In genomic region chr3:57637596-57637995, GRCm38 (mm10) we compare ENCODE assay signal across 32 mouse cellular contexts. TPM values are rescaled to one million over a fixed set of nuclear protein-coding genes. Genes with fewer than 3 reads are reported as not detected.
A peak's percentile ranks its signal among the peaks of the same experiment; 100 is the strongest.
DNase-seq lines count a peak whose midpoint lies in the region; ATAC-seq and TF ChIP-seq lines count a peak whose summit lies in the region.
"Had no signal": no experiment of that assay in that cellular context is flagged by ENCODE, and none has a peak within 500 bp of the region (broad histone marks: within the 10 kb centered on the region; RNA-seq: fewer than 3 reads in every experiment).

No protein-coding gene starts in this region.

- WGBS in embryonic facial prominence, embryonic 14.5 days: 63% methylated on average over 6 of the region's 6 CpGs
- WGBS in embryonic facial prominence, embryonic 10.5 days: 77% methylated on average over 6 of the region's 6 CpGs
- 50% methylated on average over 6 of the region's 6 CpGs for WGBS in lung, embryonic 14.5 days
- WGBS in stomach, postnatal 0 days: 43% methylated on average over 6 of the region's 6 CpGs
- 75% methylated on average over 6 of the region's 6 CpGs for WGBS in kidney, embryonic 15.5 days

- peak; percentile 33; the same call in 1 of the 2 replicates for TF ChIP-seq CTCF in lung, embryonic 14.5 days (IDR thresholded peaks at IDR 0.05; ENCODE audit: low read depth)
- peak; percentile 6; the same call in 1 of the 2 replicates for TF ChIP-seq CTCF in stomach, postnatal 0 days (IDR thresholded peaks at IDR 0.05; ENCODE audit: low read depth)

- peak; percentile 55; the same call in 1 of the 2 replicates for ATAC-seq in embryonic facial prominence, embryonic 14.5 days (ENCODE audit: low read depth)
- peak; percentile 95 for ATAC-seq in lung, embryonic 14.5 days (ENCODE audit: insufficient read depth)
- peak; percentile 80 for ATAC-seq in stomach, postnatal 0 days (ENCODE audit: low FRiP score, low TSS enrichment)
- no peak for ATAC-seq in inflammation-experienced regulatory T-cells, adult 6 months
- no peak for ATAC-seq in kidney, embryonic 15.5 days (replicated peaks; ENCODE audit: low FRiP score)
- ATAC-seq: activated CD4-positive, CD25-positive, alpha-beta regulatory T cell, adult 4 months; forebrain, embryonic 16.5 days; midbrain, embryonic 13.5 days had no signal

- H3K9me3 ChIP-seq in embryonic facial prominence, embryonic 14.5 days (ENCODE audit: control insufficient read depth, low read length): no peaks in the 10 kb centered on the region
- H3K9me3 ChIP-seq in embryonic facial prominence, embryonic 10.5 days: no peaks in the 10 kb centered on the region
- no peaks in the 10 kb centered on the region for H3K9me3 ChIP-seq in lung, embryonic 14.5 days (ENCODE audit: low read depth, low read length)
- no peaks in the 10 kb centered on the region for H3K9me3 ChIP-seq in stomach, postnatal 0 days (ENCODE audit: control insufficient read depth, low read length)
- H3K9me3 ChIP-seq in kidney, embryonic 15.5 days (replicated peaks): no peaks in the 10 kb centered on the region
- H3K9me3 ChIP-seq: embryonic facial prominence, embryonic 12.5 days; forebrain, embryonic 10.5 days; hindbrain, embryonic 10.5 days; hindbrain, embryonic 15.5 days; limb, embryonic 10.5 days; limb, embryonic 15.5 days; liver, embryonic 13.5 days; midbrain, embryonic 13.5 days; neural tube, embryonic 13.5 days had no signal

- H3K4me2 ChIP-seq in embryonic facial prominence, embryonic 14.5 days (ENCODE audit: low read depth, low read length): no peak overlapping the region
- no peak overlapping the region for H3K4me2 ChIP-seq in lung, embryonic 14.5 days
- H3K4me2 ChIP-seq in stomach, postnatal 0 days (replicated peaks; ENCODE audit: low read depth): no peak overlapping the region
- H3K4me2 ChIP-seq in kidney, embryonic 15.5 days: no peak overlapping the region
- H3K4me2 ChIP-seq: embryonic facial prominence, embryonic 12.5 days; hindbrain, embryonic 15.5 days; limb, embryonic 15.5 days; liver, embryonic 13.5 days; midbrain, embryonic 13.5 days; neural tube, embryonic 13.5 days had no signal

- H3K4me3 ChIP-seq in embryonic facial prominence, embryonic 14.5 days (ENCODE audit: low read depth, low read length): no peak overlapping the region
- H3K4me3 ChIP-seq in embryonic facial prominence, embryonic 10.5 days: no peak overlapping the region
- H3K4me3 ChIP-seq in lung, embryonic 14.5 days (ENCODE audit: low read depth, low read length): no peak overlapping the region
- no peak overlapping the region for H3K4me3 ChIP-seq in stomach, postnatal 0 days (ENCODE audit: low read depth, low read length)
- H3K4me3 ChIP-seq in kidney, embryonic 15.5 days (replicated peaks): no peak overlapping the region
- H3K4me3 ChIP-seq: embryonic facial prominence, embryonic 12.5 days; forebrain, embryonic 10.5 days; hindbrain, embryonic 10.5 days; hindbrain, embryonic 15.5 days; limb, embryonic 10.5 days; limb, embryonic 15.5 days; liver, embryonic 13.5 days; midbrain, embryonic 13.5 days; neural tube, embryonic 13.5 days had no signal

- no peaks in the 10 kb centered on the region for H3K27me3 ChIP-seq in embryonic facial prominence, embryonic 14.5 days (replicated peaks; ENCODE audit: control insufficient read depth, insufficient read depth, low read length)
- H3K27me3 ChIP-seq in embryonic facial prominence, embryonic 10.5 days (replicated peaks; ENCODE audit: low read depth, poor library complexity, severe bottlenecking): no peaks in the 10 kb centered on the region
- no peaks in the 10 kb centered on the region for H3K27me3 ChIP-seq in lung, embryonic 14.5 days (ENCODE audit: insufficient read depth, low read length)
- no peaks in the 10 kb centered on the region for H3K27me3 ChIP-seq in stomach, postnatal 0 days (ENCODE audit: control insufficient read depth, insufficient read depth, low read length)
- no peaks in the 10 kb centered on the region for H3K27me3 ChIP-seq in kidney, embryonic 15.5 days
- H3K27me3 ChIP-seq: embryonic facial prominence, embryonic 12.5 days; hindbrain, embryonic 15.5 days; limb, embryonic 15.5 days; liver, embryonic 13.5 days; midbrain, embryonic 13.5 days; neural tube, embryonic 13.5 days had no signal

- no peak overlapping the region for H3K27ac ChIP-seq in embryonic facial prominence, embryonic 14.5 days (replicated peaks; ENCODE audit: low read depth, low read length)
- no peak overlapping the region for H3K27ac ChIP-seq in embryonic facial prominence, embryonic 10.5 days (replicated peaks)
- H3K27ac ChIP-seq in lung, embryonic 14.5 days (ENCODE audit: low read depth): peak overlapping the region; percentile 77; the same call in 1 of the 2 replicates
- no peak overlapping the region for H3K27ac ChIP-seq in stomach, postnatal 0 days (replicated peaks)
- H3K27ac ChIP-seq in kidney, embryonic 15.5 days: no peak overlapping the region
- H3K27ac ChIP-seq: embryonic facial prominence, embryonic 12.5 days; forebrain, embryonic 10.5 days; hindbrain, embryonic 10.5 days; hindbrain, embryonic 15.5 days; limb, embryonic 10.5 days; limb, embryonic 15.5 days; liver, embryonic 13.5 days; macrophage; midbrain, embryonic 13.5 days; neural tube, embryonic 13.5 days had no signal

- no peak for TF ChIP-seq EP300 in stomach, postnatal 0 days (optimal IDR thresholded peaks at IDR 0.05)

- H3K36me3 ChIP-seq in embryonic facial prominence, embryonic 14.5 days (ENCODE audit: control insufficient read depth, insufficient read depth, low read length): 0 out of 2 replicates have a peak, but pooled peaks cover 1% of the 10 kb centered on the region
- no peaks in the 10 kb centered on the region for H3K36me3 ChIP-seq in embryonic facial prominence, embryonic 10.5 days (replicated peaks)
- H3K36me3 ChIP-seq in lung, embryonic 14.5 days (ENCODE audit: insufficient read depth): 0 out of 2 replicates have a peak, but pooled peaks cover under 1% of the 10 kb centered on the region
- no peaks in the 10 kb centered on the region for H3K36me3 ChIP-seq in stomach, postnatal 0 days (ENCODE audit: control insufficient read depth, insufficient read depth, low read length)
- H3K36me3 ChIP-seq in kidney, embryonic 15.5 days: no peaks in the 10 kb centered on the region
- H3K36me3 ChIP-seq: embryonic facial prominence, embryonic 12.5 days; forebrain, embryonic 10.5 days; hindbrain, embryonic 10.5 days; hindbrain, embryonic 15.5 days; limb, embryonic 10.5 days; limb, embryonic 15.5 days; liver, embryonic 13.5 days; midbrain, embryonic 13.5 days; neural tube, embryonic 13.5 days had no signal

- no peak overlapping the region for H3K9ac ChIP-seq in embryonic facial prominence, embryonic 14.5 days (ENCODE audit: low read depth, low read length)
- H3K9ac ChIP-seq in lung, embryonic 14.5 days: no peak overlapping the region
- no peak overlapping the region for H3K9ac ChIP-seq in stomach, postnatal 0 days (ENCODE audit: low read length)
- no peak overlapping the region for H3K9ac ChIP-seq in kidney, embryonic 15.5 days
- H3K9ac ChIP-seq: embryonic facial prominence, embryonic 12.5 days; hindbrain, embryonic 15.5 days; limb, embryonic 15.5 days; liver, embryonic 13.5 days; midbrain, embryonic 13.5 days; neural tube, embryonic 13.5 days had no signal

- H3K4me1 ChIP-seq in embryonic facial prominence, embryonic 14.5 days (ENCODE audit: control insufficient read depth, insufficient read depth, low read length): no peaks in the 10 kb centered on the region
- H3K4me1 ChIP-seq in embryonic facial prominence, embryonic 10.5 days: no peaks in the 10 kb centered on the region
- peaks cover 3% of the 10 kb centered on the region for H3K4me1 ChIP-seq in lung, embryonic 14.5 days (ENCODE audit: insufficient read depth)
- no peaks in the 10 kb centered on the region for H3K4me1 ChIP-seq in stomach, postnatal 0 days (replicated peaks; ENCODE audit: control insufficient read depth, insufficient read depth)
- H3K4me1 ChIP-seq in kidney, embryonic 15.5 days: no peaks in the 10 kb centered on the region
- H3K4me1 ChIP-seq: embryonic facial prominence, embryonic 12.5 days; forebrain, embryonic 10.5 days; hindbrain, embryonic 10.5 days; hindbrain, embryonic 15.5 days; limb, embryonic 10.5 days; limb, embryonic 15.5 days; liver, embryonic 13.5 days; midbrain, embryonic 13.5 days; neural tube, embryonic 13.5 days had no signal

- peak; percentile 26 for DNase-seq in embryonic facial prominence, embryonic 14.5 days (ENCODE audit: low spot score)
- no peak for DNase-seq in embryonic facial prominence, embryonic 10.5 days (ENCODE audit: low spot score)
- peak; percentile 68 for DNase-seq in lung, embryonic 14.5 days
- DNase-seq in lung, postnatal 14 days: peak; percentile 56
- DNase-seq in stomach, postnatal 0 days (ENCODE audit: low spot score): peak; percentile 34
- DNase-seq in thymus, postnatal 25 days: no peak
- DNase-seq: adrenal gland, adult 8-10 months; cerebellum, adult 2 months; cerebellum, postnatal 25 days; gastrocnemius, postnatal 10 days; heart, postnatal 14 days; kidney, adult 18-20 months; kidney, postnatal 4 days; liver, embryonic 13.5 days; right cerebral cortex, postnatal 4 days had no signal

RNA-seq across cellular contexts. Expression of gene Commd2, which starts 13.9 kb away (rescaled TPM):
- 81.6 and 84.7 TPM in 2 replicates for polyA plus RNA-seq in embryonic facial prominence, embryonic 14.5 days (2014; fragmentation: Nextera tagmentation; extraction: Ambion mirVana)
- 96.5 and 99.4 TPM in 2 replicates for polyA plus RNA-seq in embryonic facial prominence, embryonic 10.5 days (2016; fragmentation: Nextera tagmentation; extraction: Ambion mirVana)
- 102 and 106 TPM in 2 replicates for polyA plus RNA-seq in lung, embryonic 14.5 days (2014; fragmentation: Nextera tagmentation; extraction: Ambion mirVana)
- 71.6 and 79.2 TPM in 2 replicates for polyA plus RNA-seq in stomach, postnatal 0 days (2015; fragmentation: Nextera tagmentation; extraction: Ambion mirVana)
- 10 to 100 TPM; 68.5 to 75.1 (median 69.8) TPM for polyA plus RNA-seq in inflammation-experienced regulatory T-cells, adult 6 months (2017; shearing (Covaris generic))
- polyA plus RNA-seq in kidney, embryonic 15.5 days (2015; fragmentation: Nextera tagmentation; extraction: Ambion mirVana): 71.1 and 72.0 TPM in 2 replicates

RNA-seq across cellular contexts. Expression of gene Ankub1, which starts 55.0 kb away (rescaled TPM):
- polyA plus RNA-seq in embryonic facial prominence, embryonic 14.5 days (2014; fragmentation: Nextera tagmentation; extraction: Ambion mirVana): 0.14 TPM in 1 of 2 replicates, not detected in the other
- 0.12 and 0.24 TPM in 2 replicates for polyA plus RNA-seq in embryonic facial prominence, embryonic 10.5 days (2016; fragmentation: Nextera tagmentation; extraction: Ambion mirVana)
- polyA plus RNA-seq in lung, embryonic 14.5 days (2014; fragmentation: Nextera tagmentation; extraction: Ambion mirVana): not detected in 2 replicates
- polyA plus RNA-seq in stomach, postnatal 0 days (2015; fragmentation: Nextera tagmentation; extraction: Ambion mirVana): 0.08 TPM in 1 of 2 replicates, not detected in the other
- under 1 TPM in 1 of 3 experiments, not detected in 2; 0.35 TPM for polyA plus RNA-seq in inflammation-experienced regulatory T-cells, adult 6 months (2017; shearing (Covaris generic))
- 0.08 TPM in 1 of 2 replicates, not detected in the other for polyA plus RNA-seq in kidney, embryonic 15.5 days (2015; fragmentation: Nextera tagmentation; extraction: Ambion mirVana)
- polyA plus RNA-seq: heart, embryonic 14.5 days; intestine, embryonic 14.5 days; kidney, embryonic 16.5 days; limb, embryonic 10.5 days; liver, embryonic 13.5 days; macrophage; spleen, adult 2 months had no signal

Comparison
In these comparisons a context has a peak if more than half of its experiments do, and no peak if none do; other contexts are left out.
1. DNase-seq: peak in embryonic facial prominence, embryonic 14.5 days (single experiment), lung, embryonic 14.5 days (single experiment), lung, postnatal 14 days (single experiment) and stomach, postnatal 0 days (single experiment); none in embryonic facial prominence, embryonic 10.5 days (single experiment) and thymus, postnatal 25 days (single experiment).
2. ATAC-seq: peak in embryonic facial prominence, embryonic 14.5 days (single experiment), lung, embryonic 14.5 days (single experiment) and stomach, postnatal 0 days (single experiment); none in inflammation-experienced regulatory T-cells, adult 6 months (single experiment) and kidney, embryonic 15.5 days (single experiment).